Mouse (Mus musculus) mouse trophoblast stem cell (cell line): ENCODE data around the gene Dync1i2.

Experiments
- in situ Hi-C, 2 experiments: fragments of 300-500 bp; cut with MseI, MboI; formaldehyde crosslinking; loops; 2 replicates in 1 of 2; 3 replicates in 1 of 2; pipeline ENCODE4 v1.15.1; 2025

The Dync1i2 gene

DNA sequence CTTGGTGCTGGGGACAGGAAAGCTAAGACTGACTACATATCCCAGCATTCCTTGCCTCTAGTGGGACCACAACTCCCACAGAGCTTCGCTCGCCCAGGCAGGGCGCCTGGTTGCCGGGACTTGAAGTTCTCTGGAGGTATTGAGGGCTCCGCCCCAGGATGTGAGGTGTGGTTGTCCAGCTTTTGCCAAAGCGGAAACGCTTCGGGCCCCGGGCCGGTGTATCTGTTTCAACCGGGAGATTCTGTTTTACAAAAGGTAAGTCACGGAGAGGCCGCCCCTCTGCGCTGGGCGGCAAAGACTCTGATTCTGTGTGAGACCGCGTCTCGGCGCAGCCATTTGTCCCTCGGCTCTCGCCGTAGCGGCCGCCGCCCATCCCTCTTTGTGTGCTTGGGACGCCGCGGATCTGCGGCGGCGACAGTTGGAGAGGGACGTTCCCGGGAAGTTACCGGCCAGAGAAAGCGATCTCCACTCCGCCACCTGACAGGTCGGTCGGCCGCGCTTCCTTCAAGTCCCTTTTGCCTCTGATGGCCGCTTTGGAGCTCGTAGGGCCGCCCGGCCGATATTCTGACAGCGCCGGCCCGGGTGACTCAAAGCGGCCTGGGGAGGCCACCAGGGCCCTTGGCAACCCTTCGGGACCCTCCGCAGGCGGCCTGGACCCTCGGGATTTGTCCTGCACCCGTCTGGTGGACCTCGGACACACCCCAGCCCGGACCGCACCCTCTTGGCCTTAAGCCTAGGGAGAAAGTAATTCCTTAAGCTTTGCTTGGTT lies at the start of gene Dync1i2:
TSS of gene Dync1i2 (plus strand) at position 116 of the 769 bp plus-strand sequence.
- in situ Hi-C loops: no loop called here

DNA sequence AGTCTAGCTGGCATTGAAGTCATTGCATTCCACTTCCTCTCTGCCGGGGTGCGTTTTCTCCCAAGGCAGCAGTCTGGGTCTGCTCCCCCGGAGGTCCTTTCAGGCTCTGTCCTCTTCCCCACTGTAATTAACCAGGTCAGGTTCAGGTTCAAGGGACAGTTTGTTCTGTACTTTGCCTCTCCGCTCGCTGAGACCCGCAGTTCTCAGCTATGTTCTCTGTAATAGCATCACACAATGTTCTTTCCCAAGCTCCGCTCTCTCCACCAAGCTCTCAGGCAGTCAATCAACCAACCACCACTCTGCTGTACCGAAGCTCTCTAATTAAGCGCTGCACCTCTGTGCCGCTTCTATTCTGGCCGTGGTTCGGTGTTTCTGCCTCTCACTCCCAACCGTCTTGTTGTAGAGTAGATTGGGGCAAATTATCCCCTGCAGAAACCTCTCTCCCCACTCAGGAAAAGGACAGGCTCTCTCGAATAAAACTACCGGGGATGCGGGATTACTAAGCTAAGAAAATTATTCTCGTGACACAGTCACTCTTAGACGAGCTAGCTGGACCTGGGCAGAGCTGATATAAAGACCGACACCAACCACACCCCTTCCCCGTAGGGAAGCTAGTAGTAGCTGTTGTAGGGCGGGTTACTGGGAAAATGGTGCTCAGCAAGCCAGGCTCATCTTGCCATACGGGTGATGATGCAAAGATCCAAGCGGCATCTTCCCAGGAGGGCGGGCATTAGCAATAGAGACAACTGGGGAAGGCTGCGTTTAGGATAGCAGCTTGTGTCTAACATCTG lies 48.5 kb upstream of the Dync1i2 start:
- in situ Hi-C loops: no loop called here

DNA sequence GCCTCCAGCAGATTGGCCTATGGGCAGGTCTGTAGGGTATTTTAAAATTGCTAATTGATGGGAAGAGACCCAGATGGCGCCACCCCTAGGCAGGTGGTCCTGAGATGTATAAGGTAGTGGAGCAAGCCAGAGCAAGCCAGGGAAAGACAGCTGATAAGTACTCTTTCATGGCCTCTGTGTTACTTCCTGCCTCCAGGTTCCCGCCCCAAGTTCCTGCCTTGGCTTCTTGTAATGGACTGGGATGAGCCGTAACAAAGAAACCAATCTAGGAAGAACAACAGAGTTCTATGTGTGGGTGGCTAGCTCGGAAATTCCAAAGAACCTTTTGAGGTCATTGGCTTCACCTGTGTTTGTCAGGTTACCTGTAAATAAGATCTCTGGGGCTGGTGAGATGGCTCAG lies 44.3 kb upstream of the Dync1i2 start:
- in situ Hi-C loops: no loop called here

DNA sequence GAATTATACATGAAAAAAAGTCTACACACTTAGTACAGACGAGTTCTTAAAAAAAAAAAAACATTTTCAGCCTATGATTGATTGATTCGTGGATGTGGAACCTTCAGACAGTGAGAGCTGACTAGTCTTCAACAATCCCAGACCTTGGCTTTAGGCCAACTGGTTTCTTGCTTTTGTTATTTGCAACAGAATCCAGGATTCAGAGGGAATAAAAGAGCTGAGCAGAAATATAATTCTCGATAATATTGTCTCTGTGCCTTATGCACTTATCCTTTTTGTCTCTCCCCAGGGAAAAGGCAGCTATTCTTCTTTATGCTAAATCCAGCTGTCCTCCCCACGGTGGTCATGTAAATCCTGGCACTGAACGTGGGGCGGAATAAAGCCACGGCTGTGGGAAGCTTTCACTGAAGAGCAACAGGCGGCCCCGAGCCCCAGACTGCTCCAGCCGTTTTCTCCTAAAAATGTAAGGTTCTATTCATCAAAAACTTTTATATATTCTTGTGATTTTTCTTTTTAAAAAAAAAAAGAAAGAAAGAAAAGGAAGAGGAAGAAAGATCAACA lies 43.0 kb upstream of the Dync1i2 start:
- in situ Hi-C loops: no loop called here

DNA sequence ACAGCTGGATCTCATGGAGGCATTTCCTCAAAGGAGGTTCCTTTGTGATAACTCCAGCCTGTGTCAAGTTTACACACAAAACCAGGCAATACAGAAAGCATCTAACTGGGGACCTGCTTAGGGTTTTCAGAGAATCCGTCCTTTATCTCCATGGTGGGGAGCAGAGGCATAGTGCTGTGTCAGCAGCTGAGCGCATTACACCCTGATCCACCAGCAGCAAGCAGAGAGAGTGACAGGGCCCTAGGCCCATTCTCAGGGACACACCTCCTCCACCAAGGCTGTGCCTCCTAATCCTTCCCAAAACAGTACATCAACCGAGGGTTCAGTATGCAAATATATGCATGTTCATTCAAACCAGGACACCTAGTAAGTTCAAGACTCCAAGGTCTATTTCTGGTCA lies 38.5 kb upstream of the Dync1i2 start:
- in situ Hi-C loops: no loop called here

DNA sequence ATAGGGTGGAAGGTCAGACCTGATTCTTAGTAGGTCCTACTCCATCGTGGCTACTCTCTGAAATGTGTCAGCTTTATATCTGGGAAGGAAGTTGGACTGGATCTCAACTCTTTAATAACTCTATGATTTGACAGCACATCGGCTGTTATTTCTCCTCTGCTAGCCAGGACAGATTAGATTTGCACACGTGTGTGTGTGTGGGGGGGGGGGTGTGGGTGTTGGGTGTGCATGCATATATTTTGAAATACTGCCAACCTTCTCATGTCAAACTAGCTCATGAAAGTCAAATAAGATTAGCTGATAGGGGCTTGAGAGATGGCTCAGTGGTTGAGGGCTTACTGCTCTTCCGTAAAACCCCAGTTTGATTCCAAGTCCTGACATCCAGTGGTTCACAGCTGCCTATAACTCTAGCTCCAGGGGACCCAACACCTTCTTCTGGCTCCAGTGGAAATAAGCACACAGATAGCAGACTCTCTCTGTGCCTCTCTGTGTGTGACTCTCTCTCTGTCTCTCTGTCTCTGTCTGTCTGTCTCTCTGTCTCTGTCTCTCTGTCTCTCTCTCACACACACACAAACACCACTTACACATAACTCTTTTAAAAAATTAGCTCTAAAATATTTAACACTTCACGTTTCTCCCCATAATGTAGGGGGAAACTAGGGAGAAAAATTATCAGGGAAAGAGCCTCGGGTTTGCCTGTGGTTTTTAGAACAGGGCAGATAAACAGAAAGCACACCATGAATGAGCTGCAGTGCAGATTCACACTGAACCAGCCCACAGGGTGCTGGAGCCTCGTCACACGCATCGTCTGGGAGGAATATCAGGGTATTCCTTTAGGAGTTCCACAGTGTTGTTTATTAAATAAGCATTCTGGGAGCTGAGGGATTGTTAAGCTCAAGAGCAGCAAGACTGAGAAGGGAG lies 34.9 kb upstream of the Dync1i2 start:
- in situ Hi-C loops: no loop called here

DNA sequence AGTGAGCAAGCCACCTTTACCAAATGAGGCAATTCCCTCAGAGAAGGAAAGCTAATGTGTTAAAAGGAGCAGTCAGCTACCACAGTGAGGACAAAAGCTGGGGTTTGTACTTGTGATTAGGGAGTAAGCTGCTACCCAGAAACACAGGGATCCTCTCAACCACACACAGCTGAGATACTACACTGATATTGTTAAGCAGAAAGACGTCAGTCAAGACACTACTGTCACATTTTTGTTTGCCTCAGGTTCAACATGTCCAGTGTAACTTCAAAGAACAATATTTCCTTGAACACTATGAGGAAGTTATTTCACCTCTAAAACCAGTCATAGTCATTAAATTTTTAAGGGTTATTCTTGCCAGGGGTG lies 34.3 kb upstream of the Dync1i2 start:
- in situ Hi-C loops: no loop called here

DNA sequence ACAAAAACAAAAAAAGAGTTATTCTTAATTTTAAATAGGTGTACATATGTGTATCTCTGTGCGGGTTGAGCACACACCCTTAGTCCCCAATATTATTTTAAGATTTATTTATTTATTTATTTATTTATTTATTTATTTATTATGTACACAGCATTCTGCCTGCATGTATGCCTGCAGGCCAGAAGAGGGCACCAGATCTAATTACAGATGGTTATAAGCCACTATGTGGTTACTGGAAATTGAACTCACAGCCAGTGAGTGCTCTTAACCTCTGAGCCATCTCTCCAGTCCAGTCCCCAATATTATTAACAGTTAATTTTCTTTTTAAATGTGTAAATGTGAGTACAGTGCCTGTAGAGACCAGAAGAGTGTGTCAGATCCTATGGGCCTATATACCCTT lies 33.7 kb upstream of the Dync1i2 start:
- in situ Hi-C loops: no loop called here

DNA sequence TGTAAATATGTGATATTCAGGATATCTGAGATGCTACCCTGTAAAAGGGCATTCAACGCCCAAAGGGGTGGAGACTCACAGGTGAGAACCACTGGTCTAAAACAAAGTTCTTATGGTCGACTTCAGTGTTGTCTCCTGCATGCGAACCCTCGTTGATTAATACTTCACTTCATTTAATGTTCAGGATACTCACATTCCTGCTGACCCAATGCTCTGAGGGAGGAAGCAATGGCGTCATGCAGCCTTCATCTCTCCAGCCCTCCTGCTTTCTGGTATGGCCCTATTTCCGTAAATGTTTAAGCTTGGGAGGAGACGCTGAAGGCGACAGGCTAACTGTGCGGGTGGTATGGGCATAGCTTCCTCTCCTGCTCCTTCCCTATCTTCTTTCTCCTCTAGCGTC lies 31.8 kb upstream of the Dync1i2 start:
- in situ Hi-C loops: no loop called here

DNA sequence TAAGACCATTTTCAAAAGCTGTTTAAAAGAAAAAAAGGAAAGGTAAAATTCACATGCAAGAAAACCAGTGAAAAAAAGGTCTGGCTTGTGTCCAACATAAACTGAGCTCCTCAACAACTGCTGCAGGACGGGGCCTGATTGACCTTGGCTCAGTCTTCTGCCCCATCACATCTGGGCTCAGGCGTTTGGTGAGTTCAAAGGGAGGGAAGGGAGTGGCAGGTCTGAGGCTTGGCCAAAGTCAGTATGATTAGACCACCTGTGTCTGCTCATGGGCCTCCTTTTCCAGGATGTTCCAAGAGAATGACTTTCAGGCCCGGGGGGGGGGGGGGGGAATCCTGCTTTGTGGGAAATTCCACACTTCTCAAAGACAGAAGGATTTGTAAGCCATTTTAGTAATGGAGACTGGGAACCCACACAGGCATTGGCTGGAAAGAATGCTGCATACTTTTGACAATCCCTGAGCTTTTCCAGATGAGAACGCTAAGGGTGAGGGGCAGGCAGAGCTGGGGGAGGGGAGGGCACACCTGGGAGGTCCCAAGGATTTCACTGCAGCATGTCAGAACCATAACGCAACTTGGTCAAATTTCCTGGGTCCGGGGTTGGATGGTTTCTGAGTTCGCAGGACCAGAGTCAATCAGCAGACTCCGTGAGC lies 30.8 kb upstream of the Dync1i2 start:
- in situ Hi-C loops: no loop called here

DNA sequence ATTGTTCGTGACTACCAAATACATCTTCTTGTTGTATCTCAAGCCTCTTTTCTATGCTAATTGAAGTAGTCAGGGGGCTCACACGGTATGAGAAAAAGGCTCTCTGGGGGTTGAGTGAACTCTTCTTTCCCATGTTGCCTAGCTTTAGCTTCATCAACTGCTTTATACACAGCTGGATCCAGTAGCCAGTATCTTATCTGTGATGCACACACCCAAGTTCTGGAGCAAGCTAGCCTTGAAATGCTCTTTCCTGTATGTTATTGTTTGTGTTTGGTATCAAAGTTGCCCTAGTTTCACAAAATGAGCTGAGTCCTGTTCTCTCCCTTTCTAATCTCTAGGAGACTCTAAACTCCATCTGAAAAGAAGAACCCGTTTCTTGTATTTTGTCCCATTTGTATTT lies 23.6 kb upstream of the Dync1i2 start:
- in situ Hi-C loops: no loop called here

DNA sequence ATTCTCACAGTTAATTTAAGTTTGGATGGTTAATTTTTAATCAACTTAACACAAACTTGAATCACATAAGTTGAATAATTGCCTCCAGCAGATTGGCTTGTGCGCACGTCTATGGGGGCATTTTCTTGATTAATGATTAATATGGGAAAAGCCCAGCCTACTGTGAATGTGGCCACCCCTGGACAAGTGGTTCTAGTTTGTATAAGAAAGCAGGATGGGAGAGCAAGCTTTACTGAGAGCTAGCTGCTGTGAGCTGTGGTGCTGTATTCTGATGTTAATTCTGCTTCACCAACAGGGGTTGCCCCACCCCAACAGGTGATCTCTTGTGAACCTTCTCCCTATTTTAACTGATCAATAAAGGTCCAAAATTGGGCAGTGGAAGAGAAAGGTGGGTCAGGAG lies 22.6 kb upstream of the Dync1i2 start:
- in situ Hi-C loops: no loop called here

DNA sequence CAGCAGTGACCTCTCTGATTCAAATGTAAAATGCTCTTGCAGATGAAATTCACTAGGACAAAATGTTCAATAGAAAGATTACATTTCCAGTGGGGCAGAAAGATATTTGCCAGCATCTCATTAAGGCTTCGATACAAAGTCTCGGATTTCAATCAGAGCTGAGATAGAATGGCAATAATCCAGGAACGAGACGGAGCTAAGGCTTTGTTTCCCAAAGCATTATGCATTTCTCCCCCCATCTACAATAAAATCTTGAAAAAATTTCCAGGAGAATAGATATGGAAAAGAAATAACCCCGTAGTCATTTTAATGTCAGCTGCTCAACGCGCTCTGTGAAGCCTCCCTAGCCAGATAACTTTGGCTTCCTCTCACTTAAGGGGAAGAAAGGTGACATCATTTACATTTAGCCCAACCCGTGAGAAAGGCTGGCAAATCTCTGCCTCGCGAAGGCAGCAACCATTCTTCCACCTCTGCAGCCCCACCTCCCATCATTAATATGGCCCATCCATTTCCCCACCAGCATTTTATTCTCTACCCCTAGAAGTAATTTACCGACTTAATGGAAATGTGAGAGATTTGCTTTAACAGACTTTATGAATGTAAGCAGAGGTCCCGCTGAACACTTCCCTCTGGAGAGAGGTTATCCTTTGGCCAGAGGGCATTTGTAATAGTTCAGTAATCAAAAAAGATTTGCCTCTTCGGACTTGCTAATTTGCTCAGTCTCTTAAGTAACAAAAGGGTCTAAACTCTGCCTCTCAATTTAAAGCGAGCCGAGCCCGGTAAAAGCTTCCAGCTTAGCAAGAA lies 19.9 kb upstream of the Dync1i2 start:
- in situ Hi-C loops: no loop called here

DNA sequence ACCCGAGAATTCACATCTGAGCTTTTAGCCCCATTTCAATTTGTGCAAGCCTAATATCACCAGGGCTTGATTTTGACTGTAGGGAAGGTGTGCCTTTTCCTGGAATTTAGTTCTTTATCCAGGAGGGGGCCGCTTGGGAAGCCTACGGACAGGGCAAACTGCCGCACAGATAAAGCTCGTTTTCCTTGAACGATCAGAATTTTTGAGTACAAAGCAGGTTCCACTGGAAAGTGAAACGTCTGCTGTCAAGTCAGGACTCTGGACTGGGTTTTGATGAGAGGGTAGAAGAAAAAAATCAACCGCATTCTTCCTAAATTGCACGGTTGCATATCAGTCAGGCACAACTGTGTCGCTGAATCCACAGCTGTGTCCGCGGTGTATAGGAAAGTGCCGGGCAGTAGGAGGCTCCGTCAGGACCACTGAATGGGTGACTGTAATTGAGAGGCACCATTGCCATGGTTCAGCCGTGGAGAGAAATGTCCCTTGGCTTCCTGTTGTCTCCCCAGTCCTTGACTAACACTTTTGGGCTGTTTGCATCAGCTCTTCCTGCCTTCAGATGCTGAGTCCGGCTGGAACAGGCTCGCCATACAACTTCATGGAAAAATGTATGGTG lies 19.2 kb upstream of the Dync1i2 start:
- in situ Hi-C loops: no loop called here

DNA sequence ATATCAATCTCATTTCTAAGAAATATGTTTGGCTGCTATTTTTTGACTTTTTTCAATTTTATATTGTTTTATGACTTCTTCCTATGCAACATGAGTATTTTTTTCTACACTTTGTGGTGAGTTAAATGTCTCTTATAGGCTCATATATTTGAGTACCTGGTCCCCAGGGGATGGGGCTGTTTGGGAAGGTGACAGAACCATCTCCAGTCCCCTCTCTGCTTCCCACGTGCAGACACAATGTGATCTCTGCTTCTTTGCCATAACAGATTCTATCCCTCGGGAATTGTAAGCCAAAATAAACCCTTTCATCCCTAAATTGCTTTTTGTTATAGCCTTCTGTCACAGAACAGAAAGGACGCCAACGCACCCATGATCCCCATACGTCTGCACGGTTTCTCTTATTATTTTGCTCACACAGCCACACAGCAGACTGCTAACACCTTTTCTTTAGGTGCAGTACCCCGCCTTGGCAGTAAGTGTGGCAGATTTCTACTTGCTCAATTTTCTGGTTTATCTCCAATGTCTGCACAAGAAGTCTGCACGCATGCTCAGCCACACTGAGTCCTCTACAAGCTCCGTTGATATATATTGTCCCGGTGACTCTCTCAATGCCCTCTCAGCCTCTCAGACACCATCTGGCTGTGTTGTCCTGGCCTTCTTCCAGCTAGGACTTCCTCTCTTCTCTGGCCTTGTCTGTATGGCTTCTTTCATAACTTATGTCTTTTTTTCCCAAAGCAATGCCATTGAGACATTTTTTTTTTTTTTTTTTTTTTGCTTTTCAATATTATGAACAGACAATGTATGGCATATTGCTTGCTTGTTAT lies 17.2 kb upstream of the Dync1i2 start:
- in situ Hi-C loops: no loop called here

DNA sequence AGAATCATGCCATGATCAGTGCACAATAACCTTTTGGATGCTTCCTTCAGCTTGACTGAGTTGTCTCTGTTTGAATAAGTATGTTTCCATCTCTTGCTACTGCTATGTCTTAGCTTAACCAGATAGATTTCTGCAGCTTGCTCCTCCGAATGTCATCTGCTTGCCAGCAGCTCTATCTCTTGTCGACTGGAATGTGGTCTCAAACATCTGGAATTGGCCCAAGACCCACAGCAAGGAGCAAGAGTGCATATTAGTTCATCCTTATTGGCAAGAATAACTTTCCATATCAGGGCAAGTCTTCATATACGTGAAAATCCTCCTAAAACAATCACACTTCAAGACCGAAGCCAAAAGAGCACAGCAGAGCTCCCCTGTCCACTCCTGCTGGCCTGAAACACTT lies 14.6 kb upstream of the Dync1i2 start:
- in situ Hi-C loops: no loop called here

DNA sequence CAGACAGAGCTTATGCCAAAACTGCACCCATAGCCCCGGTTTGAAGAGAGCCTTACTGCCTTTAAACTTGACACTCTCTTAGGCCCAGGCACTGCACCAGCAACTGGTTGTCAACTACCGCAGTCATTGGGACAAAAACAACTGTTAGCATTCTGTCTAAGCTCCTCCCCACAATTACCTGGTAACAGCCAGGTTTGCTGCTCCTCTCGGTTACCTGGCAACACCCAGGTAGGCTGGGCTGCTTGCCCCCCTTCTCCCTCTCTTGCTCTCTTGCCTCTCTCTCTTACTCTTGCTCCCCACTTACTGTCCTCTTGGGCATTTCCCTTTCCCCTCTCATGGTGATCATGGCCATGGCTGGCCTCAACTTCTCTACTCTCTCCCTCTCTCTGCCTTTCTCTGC lies 12.6 kb upstream of the Dync1i2 start:
- in situ Hi-C loops: no loop called here

DNA sequence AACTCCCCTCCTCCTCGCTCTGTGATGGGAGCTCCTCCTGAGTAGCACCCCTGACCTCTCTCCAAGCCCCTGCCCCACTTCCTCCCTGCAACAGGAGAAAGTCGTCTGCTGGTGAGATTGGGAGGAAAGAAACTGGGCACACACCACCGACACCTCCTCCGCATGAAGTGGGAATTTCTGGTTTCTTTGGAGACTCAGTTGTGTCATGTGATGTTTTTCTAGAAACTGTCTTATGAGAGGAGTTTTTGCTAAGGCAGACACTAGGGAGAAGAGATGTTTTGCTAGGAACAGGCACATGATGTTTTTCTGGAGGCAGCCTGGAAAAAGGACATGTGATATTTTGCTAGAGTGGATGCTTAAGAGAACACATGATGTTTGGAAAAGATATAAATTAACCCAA lies 11.0 kb upstream of the Dync1i2 start:
- in situ Hi-C loops: no loop called here

DNA sequence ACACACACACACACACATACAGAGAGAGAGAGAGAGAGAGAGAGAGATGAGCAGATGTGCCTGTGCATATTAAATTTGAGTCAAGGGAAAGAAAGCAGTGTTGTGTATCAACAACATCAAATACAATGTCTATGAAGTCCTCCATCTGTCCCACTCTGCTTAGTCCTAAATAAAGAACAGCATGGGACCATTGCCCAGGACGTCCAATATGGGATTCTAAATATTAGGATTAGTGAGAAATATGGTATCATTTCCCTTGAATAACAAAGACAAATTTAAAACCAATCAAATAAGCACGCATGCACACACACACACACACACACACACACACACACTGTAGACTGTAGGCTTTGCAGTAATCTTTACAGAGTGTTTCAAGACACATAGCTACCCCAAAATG lies 9.6 kb upstream of the Dync1i2 start:
- in situ Hi-C loops: no loop called here
